Mouse (Mus musculus) thymus, postnatal 10 days (tissue): ENCODE results near the gene Dab2.

Experiments
- DNase-seq, 2 experiments: peaks; one replicate each; pipeline ENCODE4 v3.0.0; 2021; ENCODE audit warnings: low spot score in 2 of 2

Dab2 gene

GRCm38 (mm10) chr15:6325443-6325842 is 25.9 kb downstream of the Dab2 start:
- no peak for DNase-seq

- no peak for DNase-seq
Measured at GRCm38 (mm10) chr15:6326011-6326410, 26.4 kb downstream of the Dab2 start.

GRCm38 (mm10) chr15:6331380-6331779 is 31.8 kb downstream of the Dab2 start:
- DNase-seq = no peak

- no peak for DNase-seq
Measured at GRCm38 (mm10) chr15:6334664-6335206, 35.1 kb downstream of the Dab2 start.

GRCm38 (mm10) chr15:6339767-6340166 is 40.2 kb downstream of the Dab2 start:
- DNase-seq = no peak

- DNase-seq = no peak
Measured at GRCm38 (mm10) chr15:6340347-6340746, 40.8 kb downstream of the Dab2 start.

- no peak for DNase-seq
Measured at GRCm38 (mm10) chr15:6341427-6341826, 41.8 kb downstream of the Dab2 start.

GRCm38 (mm10) chr15:6353901-6354300 is 54.3 kb downstream of the Dab2 start:
- no peak for DNase-seq

- no peak for DNase-seq
Measured at GRCm38 (mm10) chr15:6359859-6360258, 60.3 kb downstream of the Dab2 start.

GRCm38 (mm10) chr15:6369974-6370373 is 70.4 kb downstream of the Dab2 start:
- DNase-seq = no peak

- DNase-seq = no peak
Measured at GRCm38 (mm10) chr15:6371486-6371885, 71.9 kb downstream of the Dab2 start.

- no peak for DNase-seq
Measured at GRCm38 (mm10) chr15:6375016-6375415, 75.4 kb downstream of the Dab2 start.

GRCm38 (mm10) chr15:6376001-6376400 is 76.4 kb downstream of the Dab2 start:
- no peak for DNase-seq

GRCm38 (mm10) chr15:6376785-6377184 is 77.2 kb downstream of the Dab2 start:
- no peak for DNase-seq

- no peak for DNase-seq
Measured at GRCm38 (mm10) chr15:6384027-6384426, 84.4 kb downstream of the Dab2 start.

GRCm38 (mm10) chr15:6385241-6385640 is 85.7 kb downstream of the Dab2 start:
- no peak for DNase-seq

GRCm38 (mm10) chr15:6386159-6386951 is 86.8 kb downstream of the Dab2 start:
- peak; percentile 17 to 51 for DNase-seq

GRCm38 (mm10) chr15:6386961-6387728 is 87.6 kb downstream of the Dab2 start:
- no peak for DNase-seq

GRCm38 (mm10) chr15:6387729-6388070 is 88.1 kb downstream of the Dab2 start:
- no peak for DNase-seq

- DNase-seq = no peak
Measured at GRCm38 (mm10) chr15:6388146-6388545, 88.6 kb downstream of the Dab2 start.

- no peak for DNase-seq
Measured at GRCm38 (mm10) chr15:6388631-6389030, 89.0 kb downstream of the Dab2 start.

- no peak for DNase-seq
Measured at GRCm38 (mm10) chr15:6390106-6390505, 90.5 kb downstream of the Dab2 start.

GRCm38 (mm10) chr15:6390657-6391056 is 91.1 kb downstream of the Dab2 start:
- DNase-seq = no peak
